Mouse (Mus musculus): Measurements from ENCODE around the gene Dcakd.

Dcakd gene

GRCm38 (mm10) chr11:102972326-102972725, 55.8 kb downstream of the Dcakd start:
- DNase-seq = no peak

- peak; percentile 39 for DNase-seq
Observed at GRCm38 (mm10) chr11:102971604-102972003, 56.5 kb downstream of the Dcakd start.

GRCm38 (mm10) chr11:102964547-102965091, 63.5 kb downstream of the Dcakd start:
- DNase-seq = no peak

GRCm38 (mm10) chr11:102963855-102964546, 64.1 kb downstream of the Dcakd start:
- no peak for DNase-seq

- no peak for DNase-seq
Observed at GRCm38 (mm10) chr11:102963246-102963854, 64.8 kb downstream of the Dcakd start.

GRCm38 (mm10) chr11:102962861-102963245, 65.3 kb downstream of the Dcakd start:
- no peak for DNase-seq

GRCm38 (mm10) chr11:102961082-102961481, 67.1 kb downstream of the Dcakd start:
- no peak for DNase-seq

- no peak for DNase-seq
Observed at GRCm38 (mm10) chr11:102958870-102959269, 69.3 kb downstream of the Dcakd start.

- DNase-seq = no peak
Observed at GRCm38 (mm10) chr11:102958431-102958830, 69.7 kb downstream of the Dcakd start.

GRCm38 (mm10) chr11:102957692-102958091, 70.4 kb downstream of the Dcakd start:
- DNase-seq = no peak

- no peak for DNase-seq
Observed at GRCm38 (mm10) chr11:102956962-102957614, 71.0 kb downstream of the Dcakd start.

- DNase-seq = no peak
Observed at GRCm38 (mm10) chr11:102952922-102953321, 75.2 kb downstream of the Dcakd start.

- no peak for DNase-seq
Observed at GRCm38 (mm10) chr11:102948043-102948961, 79.8 kb downstream of the Dcakd start.

- DNase-seq = no peak
Observed at GRCm38 (mm10) chr11:102946992-102947343, 81.2 kb downstream of the Dcakd start.

- peak; percentile 23 for DNase-seq
Observed at GRCm38 (mm10) chr11:102946265-102946991, 81.7 kb downstream of the Dcakd start, which contains the start of gene C1ql1. Gene C1ql1, minus strand, starts transcription at chr11:102946688.

GRCm38 (mm10) chr11:102945306-102946264, 82.5 kb downstream of the Dcakd start:
- no peak for DNase-seq
